Mouse (Mus musculus): ENCODE results near the gene Pom121l2.
A peak's percentile ranks its signal among the peaks of the same experiment; 100 is the strongest.
"Not testable (repeated sequence)": the region's sequence is repeated elsewhere in the genome, so short reads cannot be mapped to it uniquely, and the experiment has no call there.

The Pom121l2 gene

GRCm38 (mm10) chr13:22019934-22020835 lies 39.2 kb downstream of the Pom121l2 start:
- no peak for DNase-seq (ENCODE audit: low spot score)

DNA sequence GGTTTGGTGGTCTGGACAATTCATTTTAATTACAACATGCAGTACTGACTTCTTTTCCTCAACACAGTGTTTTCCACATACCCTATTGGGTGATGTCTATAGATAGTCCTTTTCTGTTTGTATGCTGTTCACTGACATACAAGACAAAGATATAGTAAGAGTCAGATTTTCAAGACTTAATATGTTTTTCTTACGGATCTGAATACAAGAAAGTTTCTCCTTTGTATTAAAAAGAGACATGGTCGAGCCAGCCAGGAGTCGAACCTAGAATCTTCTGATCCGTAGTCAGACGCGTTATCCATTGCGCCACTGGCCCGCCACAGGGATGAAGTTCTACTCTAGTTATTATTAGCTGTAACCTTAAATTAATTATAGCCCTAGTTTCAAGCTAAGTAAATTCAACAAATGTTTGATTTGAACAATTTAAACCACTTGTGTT lies 39.9 kb downstream of the Pom121l2 start:
- DNase-seq (ENCODE audit: low spot score): no peak

DNA sequence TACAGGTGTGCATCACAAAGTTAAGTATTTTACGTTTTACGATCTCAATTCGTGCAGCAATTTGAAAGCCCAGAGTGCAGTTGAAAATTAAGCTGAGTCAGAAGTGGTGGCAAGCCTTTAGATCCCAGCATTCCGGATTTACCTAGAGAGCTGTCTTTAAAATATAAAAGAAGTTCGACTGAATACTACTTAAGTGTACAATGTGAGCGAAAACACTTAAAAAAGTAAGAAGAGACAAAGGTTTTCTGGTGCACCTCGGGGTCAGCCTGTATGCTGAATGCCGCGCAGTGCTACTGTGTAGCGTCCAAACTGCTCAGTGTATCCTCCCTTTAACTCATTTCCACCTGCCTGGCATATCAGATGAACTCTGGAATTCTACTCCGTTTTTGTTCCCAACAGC lies 40.6 kb downstream of the Pom121l2 start:
- no peak for DNase-seq (ENCODE audit: low spot score)

DNA sequence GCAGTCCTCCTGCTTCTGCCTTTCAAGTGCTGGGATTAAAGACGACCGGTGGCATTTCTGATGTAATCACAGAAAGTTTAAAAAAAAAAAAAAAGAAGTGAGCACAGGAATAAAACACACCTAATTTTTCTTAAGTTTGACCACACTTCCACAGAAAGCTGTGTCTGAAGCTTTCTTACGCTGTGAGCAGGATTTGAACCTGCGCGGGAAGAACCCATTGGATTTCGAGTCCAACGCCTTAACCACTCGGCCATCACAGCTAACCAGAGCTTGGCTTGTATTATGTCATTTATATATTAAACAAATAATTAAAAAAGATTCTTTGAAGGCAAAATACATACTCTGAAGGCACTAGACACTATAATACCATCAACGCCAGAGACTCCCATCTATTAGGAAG lies 41.2 kb downstream of the Pom121l2 start:
- no peak for DNase-seq (ENCODE audit: low spot score)

DNA sequence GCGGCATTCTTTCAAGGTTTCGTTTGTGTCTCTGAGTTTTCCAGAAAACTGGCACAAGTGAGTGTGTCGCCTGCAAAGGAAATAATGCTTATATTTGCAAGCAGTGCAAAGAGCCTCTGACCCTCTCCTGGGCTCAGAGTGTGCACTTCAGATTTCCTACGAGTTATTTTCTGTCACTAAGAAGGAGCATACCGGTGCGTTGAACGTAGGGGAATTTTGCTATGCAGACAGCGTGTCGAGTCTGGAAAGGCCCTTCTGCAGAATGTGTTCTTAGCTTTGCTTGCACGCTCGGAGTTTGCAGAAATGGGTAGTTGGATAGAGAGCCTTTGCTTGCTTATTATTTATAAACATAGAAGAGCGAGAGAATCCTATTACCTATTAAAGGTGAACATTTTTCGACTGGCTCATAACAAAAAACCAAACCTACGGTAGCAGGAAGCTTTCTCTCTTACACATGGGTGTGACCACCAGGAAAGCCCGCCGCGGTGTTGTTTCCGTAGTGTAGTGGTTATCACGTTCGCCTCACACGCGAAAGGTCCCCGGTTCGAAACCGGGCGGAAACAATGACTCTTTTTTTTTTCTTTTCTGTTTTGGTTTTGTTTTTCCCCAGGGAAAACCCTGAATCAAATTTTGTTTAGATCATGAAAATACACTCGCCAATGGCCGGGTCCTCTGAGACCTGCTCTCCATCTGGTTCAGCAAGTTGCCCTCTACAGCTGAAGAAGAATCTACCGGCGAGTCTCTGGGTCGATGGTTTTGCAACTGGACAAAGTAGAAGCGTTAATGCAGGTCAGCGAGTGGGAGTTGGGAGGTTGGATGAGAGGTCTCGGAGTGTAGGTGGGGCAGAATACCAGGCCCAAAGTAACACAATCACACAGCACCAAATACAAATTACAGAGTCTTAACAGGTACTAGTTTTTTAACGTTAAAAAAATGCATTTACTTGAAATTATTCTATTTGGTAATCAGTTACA lies 45.4 kb downstream of the Pom121l2 start:
- peak; percentile 45 for DNase-seq (ENCODE audit: low spot score)

- DNase-seq (ENCODE audit: low spot score): peak; percentile 85
Observed at GRCm38 (mm10) chr13:22028673-22029460, 47.9 kb downstream of the Pom121l2 start.

- DNase-seq (ENCODE audit: low spot score): no peak
Observed at GRCm38 (mm10) chr13:22029928-22030327, 48.9 kb downstream of the Pom121l2 start.

- no peak for DNase-seq (ENCODE audit: low spot score)
Observed at GRCm38 (mm10) chr13:22030493-22030892, 49.5 kb downstream of the Pom121l2 start.

DNA sequence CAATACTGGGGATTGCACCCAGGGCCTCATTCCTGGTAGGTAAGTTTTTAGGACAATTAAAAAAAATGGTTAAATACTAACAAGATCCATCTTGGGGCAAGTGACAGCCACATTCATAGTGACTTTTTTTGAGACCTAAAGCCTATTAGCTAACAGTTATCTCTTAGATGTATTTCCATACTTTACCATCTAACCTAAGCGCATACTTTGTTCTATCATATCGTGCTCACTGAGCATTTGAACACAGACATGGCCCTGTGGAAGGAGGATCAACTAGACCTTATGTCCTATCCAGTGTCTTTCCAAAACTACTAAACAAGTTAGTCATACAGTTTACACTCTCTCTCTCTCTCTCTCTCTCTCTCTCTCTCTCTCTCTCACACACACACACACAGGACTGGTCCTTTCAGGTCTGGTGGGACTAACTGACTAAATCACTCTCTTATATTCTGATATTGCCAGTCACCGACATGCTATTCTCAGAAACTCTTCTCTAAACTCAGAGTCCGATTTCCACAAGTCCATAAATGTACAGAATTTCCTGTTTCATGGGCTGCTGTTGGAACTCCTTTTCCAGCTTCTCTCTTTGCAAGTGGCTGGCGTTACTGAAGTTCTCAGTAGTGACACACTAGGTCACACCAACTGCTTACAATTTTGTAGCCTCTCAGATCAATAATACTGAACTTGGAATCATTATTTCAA lies 52.9 kb downstream of the Pom121l2 start:
- DNase-seq (ENCODE audit: low spot score): no peak

DNA sequence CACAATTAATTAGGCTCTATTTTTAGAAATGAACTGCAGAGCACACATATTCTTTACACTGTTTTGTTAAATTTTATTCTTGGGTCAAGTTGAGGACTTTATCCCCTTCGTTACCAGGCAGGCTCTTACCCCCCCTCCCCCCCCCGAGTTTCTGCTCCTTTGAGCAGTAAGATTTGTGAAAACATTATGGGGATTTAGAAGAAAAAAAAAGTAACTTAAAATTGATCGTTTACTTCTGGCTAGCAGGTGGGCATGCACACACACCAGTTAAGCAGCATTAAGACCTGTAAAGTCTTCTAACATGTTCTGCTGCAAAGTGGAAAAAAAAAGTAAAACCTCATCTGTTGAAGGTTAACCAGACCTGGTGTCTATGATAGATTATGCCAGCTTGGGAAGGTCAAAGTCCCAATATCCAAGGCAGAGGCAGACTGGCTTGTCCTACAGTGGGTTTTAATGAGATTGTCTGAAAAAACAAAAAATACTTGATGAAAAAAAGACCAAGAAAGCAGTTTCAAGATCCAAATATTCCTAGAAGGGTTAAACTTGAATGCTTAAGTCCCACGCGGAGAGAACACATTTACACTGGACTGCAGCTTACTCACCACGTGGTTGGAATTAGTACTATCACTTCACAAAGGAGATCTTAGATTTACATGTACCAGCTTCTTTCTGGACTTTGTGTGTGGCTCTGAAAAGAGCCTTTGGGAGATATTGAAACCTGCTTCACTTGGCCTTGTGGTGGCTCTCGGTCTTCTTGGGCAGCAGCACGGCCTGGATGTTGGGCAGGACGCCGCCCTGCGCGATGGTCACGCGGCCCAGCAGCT lies 53.7 kb downstream of the Pom121l2 start:
- no peak for DNase-seq (ENCODE audit: low spot score)

DNA sequence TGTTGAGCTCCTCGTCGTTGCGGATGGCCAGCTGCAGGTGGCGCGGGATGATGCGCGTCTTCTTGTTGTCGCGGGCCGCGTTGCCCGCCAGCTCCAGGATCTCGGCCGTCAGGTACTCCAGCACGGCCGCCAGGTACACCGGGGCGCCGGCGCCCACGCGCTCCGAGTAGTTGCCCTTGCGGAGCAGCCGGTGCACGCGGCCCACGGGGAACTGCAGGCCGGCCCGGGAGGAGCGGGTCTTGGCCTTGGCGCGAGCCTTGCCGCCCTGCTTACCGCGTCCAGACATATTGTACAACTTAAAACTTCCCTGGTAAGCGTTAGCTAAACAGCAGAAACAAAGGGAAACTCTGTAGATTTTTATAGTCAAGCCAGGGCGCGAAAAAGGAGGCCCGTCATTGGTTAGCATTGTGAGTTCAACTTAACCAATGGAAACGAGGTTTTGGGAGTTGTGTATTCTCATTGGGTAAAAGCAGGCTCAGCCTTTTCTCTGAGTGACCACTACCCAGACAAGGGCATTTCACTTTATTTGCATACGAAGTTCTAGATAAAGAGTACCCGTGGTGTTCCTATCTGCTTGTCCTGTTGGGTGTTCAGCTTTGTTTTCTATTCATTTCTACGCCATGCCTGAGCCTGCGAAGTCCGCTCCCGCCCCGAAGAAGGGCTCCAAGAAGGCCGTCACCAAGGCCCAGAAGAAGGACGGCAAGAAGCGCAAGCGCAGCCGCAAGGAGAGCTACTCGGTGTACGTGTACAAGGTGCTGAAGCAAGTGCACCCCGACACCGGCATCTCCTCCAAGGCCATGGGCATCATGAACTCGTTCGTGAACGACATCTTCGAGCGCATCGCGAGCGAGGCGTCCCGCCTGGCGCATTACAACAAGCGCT lies 54.5 kb downstream of the Pom121l2 start, which contains the start of the genes Hist1h2ah and Hist1h2bk:
Gene Hist1h2ah, minus strand, starts transcription at position 302 of the 882 bp plus-strand sequence.
Gene Hist1h2bk, plus strand, starts transcription at position 604 of the 882 bp plus-strand sequence.
- not testable (repeated sequence) for DNase-seq (ENCODE audit: low spot score)

DNA sequence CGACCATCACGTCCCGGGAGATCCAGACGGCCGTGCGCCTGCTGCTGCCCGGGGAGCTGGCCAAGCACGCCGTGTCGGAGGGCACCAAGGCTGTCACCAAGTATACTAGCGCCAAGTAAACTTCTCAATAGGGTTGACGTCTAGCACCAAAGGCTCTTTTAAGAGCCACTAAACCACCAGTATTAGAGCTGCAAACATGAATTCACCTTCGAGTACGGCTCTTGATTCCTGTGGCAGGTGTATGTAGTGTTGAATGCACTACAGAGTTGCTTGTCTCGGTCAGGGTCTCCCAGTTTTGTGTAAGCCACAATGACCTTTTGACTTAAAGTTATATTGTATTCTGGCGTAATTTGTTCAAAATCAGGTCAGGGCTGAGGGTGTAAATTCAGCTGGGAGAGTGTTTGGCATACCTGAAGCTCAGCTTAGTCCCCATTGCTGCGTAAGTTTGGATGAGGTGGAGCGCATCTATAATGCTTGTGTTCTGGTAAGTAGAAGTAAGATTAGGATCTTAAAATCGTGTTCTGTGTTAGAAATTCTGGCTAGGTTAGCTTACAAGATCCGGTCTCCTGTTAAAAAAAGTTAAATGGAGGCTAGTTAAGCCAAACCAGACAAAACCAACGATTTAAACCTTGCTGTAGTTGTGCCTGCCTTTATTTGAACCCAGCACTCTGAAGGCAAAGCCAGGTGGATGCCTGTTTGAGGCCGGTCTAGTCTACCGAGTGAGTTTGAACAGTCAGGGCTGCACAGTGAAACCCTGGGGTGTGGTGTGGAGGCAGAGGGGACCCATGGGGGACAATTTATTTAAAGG lies 55.4 kb downstream of the Pom121l2 start:
- no peak for DNase-seq (ENCODE audit: low spot score)

- no peak for DNase-seq (ENCODE audit: low spot score)
Observed at GRCm38 (mm10) chr13:22036986-22037385, 56.0 kb downstream of the Pom121l2 start.

- DNase-seq (ENCODE audit: low spot score): no peak
Observed at GRCm38 (mm10) chr13:22037415-22037814, 56.4 kb downstream of the Pom121l2 start.

Data from urinary bladder, postnatal 10 days (tissue).